Mouse (Mus musculus) adrenal gland, adult 18-20 months (tissue): ENCODE measurements around the gene Zbtb17. TPM values are rescaled to one million over a fixed set of nuclear protein-coding genes. Genes with fewer than 3 reads are reported as not detected.
A peak's percentile ranks its signal among the peaks of the same experiment; 100 is the strongest.

ENCODE experiments used
- DNase-seq, 2 experiments: peaks; one replicate each; pipeline ENCODE4 v3.0.0; 2021 to 2022; ENCODE audit warnings: low spot score in 2 of 2
- total RNA-seq, 2 experiments: library from RNA; stranded (reverse); gene quantifications; 1 replicate in 1 of 2; 2 replicates in 1 of 2; pipeline ENCODE4 v1.2.3; 2021

The Zbtb17 gene
- total RNA-seq, 2 experiments from 2014 or later: 18.6 to 20.5 TPM

- DNase-seq: no peak
Measured at GRCm38 (mm10) chr4:141458236-141458635, 13.8 kb downstream of the Zbtb17 start.

- DNase-seq: no peak
Measured at GRCm38 (mm10) chr4:141458888-141459287, 14.4 kb downstream of the Zbtb17 start.

GRCm38 (mm10) chr4:141459766-141460165 lies 15.3 kb downstream of the Zbtb17 start:
- DNase-seq: no peak

GRCm38 (mm10) chr4:141460481-141460880 lies 16.0 kb downstream of the Zbtb17 start:
- DNase-seq: no peak

GRCm38 (mm10) chr4:141461088-141461487 lies 16.6 kb downstream of the Zbtb17 start:
- no peak for DNase-seq

- no peak for DNase-seq
Measured at GRCm38 (mm10) chr4:141461576-141461975, 17.1 kb downstream of the Zbtb17 start.

GRCm38 (mm10) chr4:141463472-141463871 lies 19.0 kb downstream of the Zbtb17 start:
- no peak for DNase-seq

- DNase-seq: no peak
Measured at GRCm38 (mm10) chr4:141464722-141465121, 20.3 kb downstream of the Zbtb17 start.

GRCm38 (mm10) chr4:141465512-141466288 lies 21.2 kb downstream of the Zbtb17 start:
- no peak for DNase-seq

GRCm38 (mm10) chr4:141466289-141466795 lies 21.9 kb downstream of the Zbtb17 start:
- no peak for DNase-seq

- no peak for DNase-seq
Measured at GRCm38 (mm10) chr4:141466844-141467580, 22.6 kb downstream of the Zbtb17 start.

GRCm38 (mm10) chr4:141467581-141467927 lies 23.1 kb downstream of the Zbtb17 start:
- no peak for DNase-seq

GRCm38 (mm10) chr4:141468576-141468975 lies 24.1 kb downstream of the Zbtb17 start:
- DNase-seq: no peak

- DNase-seq: no peak
Measured at GRCm38 (mm10) chr4:141469343-141469742, 24.9 kb downstream of the Zbtb17 start.

- DNase-seq: no peak
Measured at GRCm38 (mm10) chr4:141471491-141471890, 27.0 kb downstream of the Zbtb17 start.

GRCm38 (mm10) chr4:141472641-141473321 lies 28.3 kb downstream of the Zbtb17 start:
- no peak for DNase-seq

- DNase-seq: no peak
Measured at GRCm38 (mm10) chr4:141474431-141474830, 30.0 kb downstream of the Zbtb17 start.

GRCm38 (mm10) chr4:141477681-141478102 lies 33.2 kb downstream of the Zbtb17 start:
- DNase-seq: no peak

- peak in 1 of 2 experiments; percentile 41 for DNase-seq
Measured at GRCm38 (mm10) chr4:141478225-141478624, 33.8 kb downstream of the Zbtb17 start.

- DNase-seq: no peak
Measured at GRCm38 (mm10) chr4:141478794-141479193, 34.3 kb downstream of the Zbtb17 start.

GRCm38 (mm10) chr4:141479411-141479810 lies 35.0 kb downstream of the Zbtb17 start:
- no peak for DNase-seq

- no peak for DNase-seq
Measured at GRCm38 (mm10) chr4:141484071-141484470, 39.6 kb downstream of the Zbtb17 start.
